Comparison of ENCODE assay signal across 29 mouse cellular contexts in the genomic region with DNA sequence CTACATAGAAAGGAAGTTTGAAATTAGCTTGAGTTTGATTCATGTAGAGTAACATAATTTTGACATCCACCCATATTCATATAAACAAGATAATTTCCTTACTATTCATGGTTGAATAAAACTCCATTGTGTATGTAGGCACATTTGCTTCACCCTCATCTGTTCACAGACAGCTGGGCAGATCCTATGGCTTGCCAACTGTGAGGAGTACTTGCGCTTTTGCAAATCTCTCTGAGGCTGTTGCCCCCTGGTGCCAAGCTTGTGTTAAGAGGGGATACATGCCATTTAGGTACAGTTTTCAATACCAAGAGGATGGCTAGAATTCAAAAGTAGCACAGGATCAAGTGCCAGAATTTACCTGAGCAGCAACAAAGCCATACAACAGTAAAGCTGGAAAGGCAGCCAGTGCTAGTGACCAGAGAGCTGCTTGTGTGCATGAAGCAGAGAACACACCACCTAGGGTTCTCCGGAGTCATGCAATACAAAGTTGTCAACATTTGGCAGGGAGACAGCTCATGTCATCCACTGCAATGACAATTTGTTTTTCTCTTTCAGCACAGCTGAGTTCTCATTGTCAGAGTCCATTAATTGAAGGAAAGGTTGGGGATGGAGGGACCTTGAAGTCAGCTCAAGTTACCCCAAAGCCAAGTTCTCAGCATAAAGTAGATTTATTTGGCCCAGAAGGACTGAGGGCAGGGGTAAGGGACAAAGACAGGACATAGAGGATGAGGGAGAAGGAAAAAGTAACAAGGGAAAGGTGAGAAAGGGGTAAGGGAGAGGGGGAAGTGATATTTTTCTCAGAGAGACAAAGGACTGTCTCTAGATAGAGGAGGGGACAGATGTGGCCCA.
DNase-seq lines count a peak whose midpoint lies in the region; ATAC-seq and TF ChIP-seq lines count a peak whose summit lies in the region.
"Had no signal": no experiment of that assay in that cellular context is flagged by ENCODE, and none has a peak within 500 bp of the region (broad histone marks: within the 10 kb centered on the region; RNA-seq: fewer than 3 reads in every experiment).

No protein-coding gene starts in this region.

- 0 out of 2 replicates have a peak, but pooled peaks have one; percentile 6 for TF ChIP-seq CTCF in lung, embryonic 14.5 days (IDR thresholded peaks at IDR 0.05; ENCODE audit: low read depth)
- TF ChIP-seq CTCF in lung, adult 2 months (IDR thresholded peaks at IDR 0.05; ENCODE audit: insufficient read depth, low read length): no peak

- peak; percentile 91 for ATAC-seq in kidney, embryonic 14.5 days (ENCODE audit: low FRiP score, low TSS enrichment)
- no peak for ATAC-seq in lung, embryonic 14.5 days (ENCODE audit: insufficient read depth)
- ATAC-seq: activated CD4-positive, CD25-positive, alpha-beta regulatory T cell, adult 4 months; forebrain, embryonic 15.5 days; intestine, postnatal 0 days; liver, embryonic 12.5 days; liver, postnatal 0 days had no signal

- H3K27me3 ChIP-seq in kidney, embryonic 14.5 days (ENCODE audit: control insufficient read depth, insufficient read depth, low read length): no peaks in the 10 kb centered on the region
- H3K27me3 ChIP-seq in lung, embryonic 14.5 days (ENCODE audit: insufficient read depth, low read length): no peaks in the 10 kb centered on the region
- H3K27me3 ChIP-seq: CH12.LX; embryonic facial prominence, embryonic 15.5 days; forebrain, embryonic 15.5 days; heart, embryonic 15.5 days; liver, embryonic 12.5 days; neural tube, embryonic 15.5 days had no signal

- WGBS in kidney, embryonic 14.5 days: 74% methylated on average over 2 of the region's 2 CpGs
- 74% methylated on average over 2 of the region's 2 CpGs for WGBS in lung, embryonic 14.5 days
- WGBS in lung, adult 2 months: 82% methylated on average over 2 of the region's 2 CpGs

- DNase-seq in cerebellum, postnatal 10 days: peak; percentile 55 to 58
- DNase-seq in cerebellum, postnatal 36 days: no peak
- peak; percentile 19 for DNase-seq in heart, adult 11 months
- no peak for DNase-seq in heart, adult 9 months (ENCODE audit: low spot score in 2 of 2)
- DNase-seq in kidney, postnatal 14 days: no peak
- DNase-seq in lung, embryonic 14.5 days: no peak
- no peak for DNase-seq in lung, adult 2 months
- DNase-seq: adrenal gland, adult 8-10 months; cerebellum, adult 11 months; cerebellum, adult 9-10 months; gastrocnemius, postnatal 10 days; kidney, postnatal 36 days; liver, postnatal 0 days; lung, postnatal 10 days; midbrain, embryonic 14.5 days; retina, postnatal 1 day; right cerebral cortex, postnatal 14 days had no signal

- no peak overlapping the region for H3K4me3 ChIP-seq in kidney, embryonic 14.5 days (ENCODE audit: low read length)
- H3K4me3 ChIP-seq in lung, embryonic 14.5 days (ENCODE audit: low read depth, low read length): no peak overlapping the region
- H3K4me3 ChIP-seq in lung, adult 2 months (replicated peaks; ENCODE audit: extremely low read depth, low read depth, low read length): no peak overlapping the region
- H3K4me3 ChIP-seq: embryonic facial prominence, embryonic 15.5 days; forebrain, embryonic 15.5 days; heart, embryonic 10.5 days; heart, embryonic 15.5 days; layer of hippocampus, adult 2 months; liver, embryonic 12.5 days; neural tube, embryonic 15.5 days had no signal

- H3K4me1 ChIP-seq in kidney, embryonic 14.5 days (ENCODE audit: control insufficient read depth, insufficient read depth, low read length): no peaks in the 10 kb centered on the region
- no peaks in the 10 kb centered on the region for H3K4me1 ChIP-seq in lung, embryonic 14.5 days (ENCODE audit: insufficient read depth)
- no peaks in the 10 kb centered on the region for H3K4me1 ChIP-seq in lung, adult 2 months (ENCODE audit: control insufficient read depth, insufficient read depth, low read length)
- H3K4me1 ChIP-seq: embryonic facial prominence, embryonic 15.5 days; forebrain, embryonic 15.5 days; heart, embryonic 10.5 days; heart, embryonic 15.5 days; liver, embryonic 12.5 days had no signal

- no peaks in the 10 kb centered on the region for H3K36me3 ChIP-seq in kidney, embryonic 14.5 days (ENCODE audit: control insufficient read depth, insufficient read depth, low read length)
- no peaks in the 10 kb centered on the region for H3K36me3 ChIP-seq in lung, embryonic 14.5 days (ENCODE audit: insufficient read depth)
- H3K36me3 ChIP-seq: embryonic facial prominence, embryonic 15.5 days; forebrain, embryonic 15.5 days; heart, embryonic 10.5 days; heart, embryonic 15.5 days; liver, embryonic 12.5 days; neural tube, embryonic 15.5 days had no signal

- H3K4me2 ChIP-seq in kidney, embryonic 14.5 days (replicated peaks; ENCODE audit: low read depth, low read length): no peak overlapping the region
- no peak overlapping the region for H3K4me2 ChIP-seq in lung, embryonic 14.5 days
- H3K4me2 ChIP-seq: embryonic facial prominence, embryonic 15.5 days; forebrain, embryonic 15.5 days; heart, embryonic 15.5 days; liver, embryonic 12.5 days; neural tube, embryonic 15.5 days had no signal

- no peak overlapping the region for H3K9ac ChIP-seq in kidney, embryonic 14.5 days (ENCODE audit: low read depth, low read length)
- no peak overlapping the region for H3K9ac ChIP-seq in lung, embryonic 14.5 days
- H3K9ac ChIP-seq: embryonic facial prominence, embryonic 15.5 days; forebrain, embryonic 15.5 days; heart, embryonic 15.5 days; liver, embryonic 12.5 days; liver, postnatal 0 days; neural tube, embryonic 15.5 days had no signal

- no peak for TF ChIP-seq POLR2A in lung, adult 2 months (IDR thresholded peaks at IDR 0.05; ENCODE audit: borderline replicate concordance, extremely low read depth, low read depth, low read length)

- H3K27ac ChIP-seq in kidney, embryonic 14.5 days (ENCODE audit: low read depth, low read length): no peak overlapping the region
- H3K27ac ChIP-seq in lung, embryonic 14.5 days (ENCODE audit: low read depth): no peak overlapping the region
- H3K27ac ChIP-seq: embryonic facial prominence, embryonic 15.5 days; forebrain, embryonic 15.5 days; heart, embryonic 10.5 days; heart, embryonic 15.5 days; layer of hippocampus, adult 2 months; liver, embryonic 12.5 days; macrophage; neural tube, embryonic 15.5 days had no signal

- H3K9me3 ChIP-seq in kidney, embryonic 14.5 days (ENCODE audit: control insufficient read depth, low read length): no peaks in the 10 kb centered on the region
- H3K9me3 ChIP-seq in lung, embryonic 14.5 days (ENCODE audit: low read depth, low read length): no peaks in the 10 kb centered on the region
- H3K9me3 ChIP-seq: embryonic facial prominence, embryonic 15.5 days; forebrain, embryonic 15.5 days; heart, embryonic 10.5 days; heart, embryonic 15.5 days; liver, embryonic 12.5 days; neural tube, embryonic 15.5 days had no signal

Comparison
In these comparisons a context has a peak if more than half of its experiments do, and no peak if none do; other contexts are left out.
1. DNase-seq: peak in cerebellum, postnatal 10 days (2 of 2) and heart, adult 11 months (single experiment); none in cerebellum, postnatal 36 days (0 of 2), heart, adult 9 months (0 of 2), kidney, postnatal 14 days (single experiment), lung, embryonic 14.5 days (single experiment) and lung, adult 2 months (single experiment).